Mouse (Mus musculus): ENCODE measurements around the gene Rac2.

- TF ChIP-seq CTCF (IDR thresholded peaks at IDR 0.05; ENCODE audit: low read depth, low read length) = no peak
- no peak for TF ChIP-seq POLR2A (IDR thresholded peaks at IDR 0.05; ENCODE audit: borderline replicate concordance, low read depth, low read length)
Observed at GRCm38 (mm10) chr15:78610705-78611462, 38.3 kb upstream of the Rac2 start.

Measured in bone marrow macrophage, adult 2 months (primary cell).